Mouse (Mus musculus): ENCODE results near the gene Lsm14a. TPM values are rescaled to one million over a fixed set of nuclear protein-coding genes. Genes with fewer than 3 reads are reported as not detected.
"Not testable (repeated sequence)": the region's sequence is repeated elsewhere in the genome, so short reads cannot be mapped to it uniquely, and the experiment has no call there.

The Lsm14a gene
- total RNA-seq, 2 experiments from 2014 or later, result 70.2 to 72.7 TPM

- intact Hi-C loops (cut with DNase I), result no loop called here
- no peak for DNase-seq (ENCODE audit: low spot score in 2 of 2)
These were observed 10.3 kb downstream of the Lsm14a start for GRCm38 (mm10) chr7:34382803-34383202.

- intact Hi-C loops (cut with DNase I), result no loop called here
These were observed 11.4 kb downstream of the Lsm14a start for GRCm38 (mm10) chr7:34381733-34382132.

GRCm38 (mm10) chr7:34380311-34380710 lies 12.8 kb downstream of the Lsm14a start:
- DNase-seq (ENCODE audit: low spot score in 2 of 2), result no peak
- intact Hi-C loops (cut with DNase I), result no loop called here

More at GRCm38 (mm10) chr7:34381733-34382132, 11.4 kb downstream of the Lsm14a start:
- DNase-seq (ENCODE audit: low spot score in 2 of 2), result no peak

GRCm38 (mm10) chr7:34373906-34374305 lies 19.2 kb downstream of the Lsm14a start:
- DNase-seq (ENCODE audit: low spot score in 2 of 2), result no peak
- intact Hi-C loops (cut with DNase I), result no loop called here

- intact Hi-C loops (cut with DNase I), result loop anchor here (5.0 kb wide), 2 partner anchors 88 to 103 kb away; partner anchors contain the start of gene Gm6096
- DNase-seq (ENCODE audit: low spot score in 2 of 2), result peak in 1 of 2 experiments; percentile 23
These were observed 37.5 kb downstream of the Lsm14a start for GRCm38 (mm10) chr7:34355629-34356028.

GRCm38 (mm10) chr7:34351997-34352396 lies 41.1 kb downstream of the Lsm14a start:
- intact Hi-C loops (cut with DNase I), result no loop called here

GRCm38 (mm10) chr7:34350166-34350565 lies 42.9 kb downstream of the Lsm14a start:
- intact Hi-C loops (cut with DNase I), result no loop called here
- DNase-seq (ENCODE audit: low spot score in 2 of 2), result no peak

More at GRCm38 (mm10) chr7:34351997-34352396, 41.1 kb downstream of the Lsm14a start:
- no peak for DNase-seq (ENCODE audit: low spot score in 2 of 2)

GRCm38 (mm10) chr7:34348011-34348410 lies 45.1 kb downstream of the Lsm14a start:
- no peak for DNase-seq (ENCODE audit: low spot score in 2 of 2)
- intact Hi-C loops (cut with DNase I), result no loop called here

- intact Hi-C loops (cut with DNase I), result no loop called here
- no peak for DNase-seq (ENCODE audit: low spot score in 2 of 2)
These were observed 46.1 kb downstream of the Lsm14a start for GRCm38 (mm10) chr7:34347041-34347440.

- DNase-seq (ENCODE audit: low spot score in 2 of 2), result no peak
- intact Hi-C loops (cut with DNase I), result no loop called here
These were observed 46.6 kb downstream of the Lsm14a start for GRCm38 (mm10) chr7:34346505-34346904.

GRCm38 (mm10) chr7:34342040-34342793 lies 50.9 kb downstream of the Lsm14a start:
- peak; percentile 39 to 57 for DNase-seq (ENCODE audit: low spot score in 2 of 2)
- intact Hi-C loops (cut with DNase I), result loop anchor here (5.0 kb wide), 1 partner anchor 75 kb away; no protein-coding TSS in a partner anchor

GRCm38 (mm10) chr7:34340841-34341240 lies 52.3 kb downstream of the Lsm14a start:
- intact Hi-C loops (cut with DNase I), result loop anchor here (5.0 kb wide), 1 partner anchor 74 kb away; no protein-coding TSS in a partner anchor
- no peak for DNase-seq (ENCODE audit: low spot score in 2 of 2)

- no peak for DNase-seq (ENCODE audit: low spot score in 2 of 2)
- intact Hi-C loops (cut with DNase I), result no loop called here
These were observed 54.0 kb downstream of the Lsm14a start for GRCm38 (mm10) chr7:34339164-34339489.

- DNase-seq (ENCODE audit: low spot score in 2 of 2), result no peak
- intact Hi-C loops (cut with DNase I), result no loop called here
These were observed 54.5 kb downstream of the Lsm14a start for GRCm38 (mm10) chr7:34338445-34339163.

- intact Hi-C loops (cut with DNase I), result no loop called here
- DNase-seq (ENCODE audit: low spot score in 2 of 2), result no peak
These were observed 55.8 kb downstream of the Lsm14a start for GRCm38 (mm10) chr7:34337268-34337667.

GRCm38 (mm10) chr7:34336545-34336944 lies 56.6 kb downstream of the Lsm14a start:
- DNase-seq (ENCODE audit: low spot score in 2 of 2); intact Hi-C loops (cut with DNase I): not testable (repeated sequence)

- DNase-seq (ENCODE audit: low spot score in 2 of 2), result no peak
- intact Hi-C loops (cut with DNase I), result no loop called here
These were observed 65.6 kb downstream of the Lsm14a start for GRCm38 (mm10) chr7:34327493-34327892.

- intact Hi-C loops (cut with DNase I), result no loop called here
- DNase-seq (ENCODE audit: low spot score in 2 of 2), result no peak
These were observed 68.3 kb downstream of the Lsm14a start for GRCm38 (mm10) chr7:34324857-34325256.

- no peak for DNase-seq (ENCODE audit: low spot score in 2 of 2)
- intact Hi-C loops (cut with DNase I), result no loop called here
These were observed 69.1 kb downstream of the Lsm14a start for GRCm38 (mm10) chr7:34324005-34324404.

- DNase-seq (ENCODE audit: low spot score in 2 of 2), result no peak
- intact Hi-C loops (cut with DNase I), result no loop called here
These were observed 69.8 kb downstream of the Lsm14a start for GRCm38 (mm10) chr7:34323351-34323750.

- intact Hi-C loops (cut with DNase I), result no loop called here
- no peak for DNase-seq (ENCODE audit: low spot score in 2 of 2)
These were observed 71.2 kb downstream of the Lsm14a start for GRCm38 (mm10) chr7:34321958-34322357.

Measured in left cerebral cortex, postnatal 14 days (tissue).